Mouse (Mus musculus) kidney, adult 10 weeks (tissue): ENCODE measurements around the gene Cyth4. TPM values are rescaled to one million over a fixed set of nuclear protein-coding genes. Genes with fewer than 3 reads are reported as not detected.

Experiments used
- polyA plus RNA-seq: library from polyadenylated mRNA; stranded (reverse); fragments of 350-450 nt; fragmentation: Illumina TruSeq; extraction: RNeasy Lipid Tissue Mini Kit (QIAGEN cat#74804); gene quantifications from one replicate; pipeline ENCODE4 v1.2.3, GENCODE M21; 2014; ENCODE audit warnings: low read depth, low replicate concordance

Cyth4 gene
- polyA plus RNA-seq: 0.97 TPM

GRCm38 (mm10) chr15:78596914-78597313 lies at the start of gene Cyth4:
Cyth4 (plus strand) TSS chr15:78597047.

DNA sequence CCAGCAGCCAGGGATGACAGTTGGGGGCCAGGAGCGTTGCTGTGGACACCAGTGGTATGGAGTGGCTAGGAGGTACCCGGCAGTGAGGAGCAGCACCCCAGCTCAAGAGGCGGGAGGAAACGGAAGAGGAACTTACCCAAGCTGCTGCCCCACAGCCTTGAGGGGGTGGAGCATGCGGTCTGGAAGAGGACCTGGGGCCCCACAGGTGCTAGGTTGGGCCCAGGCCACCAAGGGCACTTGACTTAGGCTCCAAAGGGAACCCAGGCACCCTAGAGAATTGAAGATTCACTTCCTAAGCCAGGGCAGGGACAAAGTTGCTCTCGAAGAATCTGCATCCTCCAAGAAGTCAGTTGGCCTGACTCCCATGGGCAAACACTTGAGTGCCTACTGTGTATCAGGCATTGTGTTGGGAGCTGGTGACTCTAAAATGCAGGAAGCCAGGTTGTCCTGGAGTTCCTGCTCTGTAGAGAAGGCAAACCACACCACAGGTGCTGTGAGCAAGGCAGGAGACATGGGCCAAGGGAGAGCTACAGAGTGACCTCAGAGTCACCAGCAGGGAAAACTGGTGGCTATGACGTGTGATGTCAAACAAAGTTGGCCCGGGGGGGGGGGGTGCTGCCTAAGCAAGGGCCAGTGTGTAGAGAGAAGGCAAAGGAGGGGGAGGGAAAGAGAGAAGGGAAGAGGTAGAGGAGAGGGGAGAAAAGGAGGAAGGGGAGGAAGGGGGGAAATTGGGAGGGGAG lies 24.0 kb upstream of the Cyth4 start, which contains the start of gene Rac2:
Gene Rac2 (minus strand): TSS at position 126 of the 740 bp plus-strand sequence.

Other genes with a start within 250 kb of the Cyth4 start
- not detected for gene Tex33, start 201.1 kb upstream of the Cyth4 start, polyA plus RNA-seq
- 1.7 TPM for gene Tst, start 191.1 kb upstream of the Cyth4 start, polyA plus RNA-seq
- gene Mpst, start 190.6 kb upstream of the Cyth4 start, polyA plus RNA-seq: 3.1 TPM
- 5.6 TPM for gene Kctd17, start 168.5 kb upstream of the Cyth4 start, polyA plus RNA-seq
- gene Tmprss6, start 128.4 kb upstream of the Cyth4 start, polyA plus RNA-seq: not detected
- gene Il2rb, start 101.8 kb upstream of the Cyth4 start, polyA plus RNA-seq: 0.08 TPM
- gene C1qtnf6, start 65.6 kb upstream of the Cyth4 start, polyA plus RNA-seq: 1.4 TPM
- gene Sstr3, start 52.4 kb upstream of the Cyth4 start, polyA plus RNA-seq: not detected
- gene Rac2, start 24.3 kb upstream of the Cyth4 start, polyA plus RNA-seq: 0.28 TPM
- gene Elfn2, start 121.7 kb downstream of the Cyth4 start, polyA plus RNA-seq: not detected
- not detected for gene Mfng, start 176.4 kb downstream of the Cyth4 start, polyA plus RNA-seq
- 1.2 TPM for gene Card10, start 206.0 kb downstream of the Cyth4 start, polyA plus RNA-seq
- gene Cdc42ep1, start 245.6 kb downstream of the Cyth4 start, polyA plus RNA-seq: 0.16 TPM